Mouse (Mus musculus) left cerebral cortex, adult 2 months (tissue): ENCODE data around the gene Col4a2. TPM values are rescaled to one million over a fixed set of nuclear protein-coding genes. Genes with fewer than 3 reads are reported as not detected.
A peak's percentile ranks its signal among the peaks of the same experiment; 100 is the strongest.

ENCODE experiments used
- DNase-seq, 2 experiments: peaks; one replicate each; pipeline ENCODE4 v3.0.0; 2021 to 2022; ENCODE audit warnings: low spot score in 2 of 2, mixed read lengths in 1 of 2; ENCODE audit errors: extremely low spot score in 1 of 2
- H3K27ac ChIP-seq: fragments of 200-600 bp; 2 replicates; pipeline ENCODE4 v1.8.1; 2022
- H3K4me3 ChIP-seq: fragments of 200-600 bp; 2 replicates; pipeline ENCODE4 v1.8.1; 2022
- CTCF ChIP-seq: fragments of 200-600 bp; IDR thresholded peaks from 2 replicates; pipeline ENCODE4 v1.8.1; 2022; ENCODE audit warnings: antibody characterized with exemption, mild to moderate bottlenecking, moderate library complexity
- intact Hi-C: fragments of 180-260 bp; cut with DNase I; formaldehyde crosslinking; loops from one replicate; pipeline ENCODE4 v1.15.1; 2025
- total RNA-seq, 2 experiments: library from RNA; stranded (reverse); gene quantifications; 2 replicates each; pipeline ENCODE4 v1.2.3; 2021

The Col4a2 gene
- total RNA-seq, 2 experiments from 2014 or later: 57.1 to 60.9 TPM

DNA sequence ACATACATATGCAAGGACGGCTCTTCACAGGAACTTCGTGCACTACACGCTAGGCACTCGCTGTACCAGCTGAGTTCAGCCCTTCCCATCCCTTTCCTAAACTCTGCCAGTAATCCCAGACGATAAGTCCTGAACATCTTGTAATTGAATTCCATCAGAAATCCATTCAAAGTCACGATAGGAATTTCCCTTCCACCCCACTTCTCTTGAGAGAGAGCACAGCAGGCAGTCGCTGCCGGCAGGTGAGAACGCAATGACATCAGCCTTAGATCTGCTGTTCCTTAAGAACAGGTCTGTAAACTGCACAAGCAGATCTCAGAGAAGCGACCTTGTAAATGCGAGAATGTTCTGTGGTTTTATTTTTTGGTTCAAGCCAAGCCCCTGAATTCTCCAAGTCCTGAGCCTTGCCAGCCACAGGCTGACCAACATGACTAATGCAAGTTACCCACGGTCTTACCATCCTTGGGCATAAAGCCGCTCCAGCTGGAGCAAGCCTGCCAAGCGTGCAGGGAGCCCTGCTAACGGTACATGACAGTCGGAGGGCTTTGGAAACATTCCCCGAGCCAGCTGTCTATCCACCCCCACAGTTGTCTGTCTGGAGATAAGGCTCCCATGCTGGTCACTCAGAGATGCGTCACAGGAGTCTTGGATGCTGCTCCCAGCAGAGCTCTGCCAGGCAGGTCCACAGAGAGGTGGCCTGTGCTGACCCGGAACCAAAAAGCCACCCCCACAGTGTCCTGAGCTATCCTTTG, 69.6 kb downstream of the Col4a2 start:
- Histone ChIP-seq H3K4me3 (peak overlapping the region; percentile 1; the same call in 1 of the 2 replicates), H3K27ac (peak overlapping the region; percentile 82)
- intact Hi-C loops: loop anchor here (1.0 to 2.0 kb wide), 4 partner anchors 10 to 109 kb away; partner anchors contain the start of genes Col4a1 and Col4a2
- no peak for TF ChIP-seq CTCF
- DNase-seq: peak; percentile 59 to 76

DNA sequence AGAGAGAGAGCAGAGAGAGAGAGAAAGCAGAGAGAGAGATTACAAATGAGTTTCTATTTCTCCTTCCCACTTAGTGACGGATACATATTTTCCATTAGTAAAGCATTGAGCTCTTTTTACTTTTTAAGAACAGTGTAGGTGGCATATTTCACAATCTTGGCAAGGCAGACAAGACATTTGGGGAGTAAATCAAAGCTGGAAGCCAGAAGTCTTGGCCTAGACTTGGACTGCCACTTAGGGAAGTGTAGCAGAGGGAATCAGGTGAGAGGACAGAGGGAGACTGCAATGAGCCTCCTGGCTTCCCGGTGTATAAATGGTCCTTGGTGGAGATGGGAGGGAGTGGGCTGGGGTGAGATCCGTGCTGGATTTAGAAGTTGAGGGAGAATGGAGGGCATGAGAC, 70.3 kb downstream of the Col4a2 start:
- no peak for TF ChIP-seq CTCF
- H3K4me3 ChIP-seq: no peak overlapping the region
- peak overlapping the region; percentile 82 for H3K27ac ChIP-seq
- DNase-seq: no peak
- intact Hi-C loops: loop anchor here (1.0 to 2.0 kb wide), 4 partner anchors 11 to 110 kb away; partner anchors contain the start of genes Col4a1 and Col4a2

DNA sequence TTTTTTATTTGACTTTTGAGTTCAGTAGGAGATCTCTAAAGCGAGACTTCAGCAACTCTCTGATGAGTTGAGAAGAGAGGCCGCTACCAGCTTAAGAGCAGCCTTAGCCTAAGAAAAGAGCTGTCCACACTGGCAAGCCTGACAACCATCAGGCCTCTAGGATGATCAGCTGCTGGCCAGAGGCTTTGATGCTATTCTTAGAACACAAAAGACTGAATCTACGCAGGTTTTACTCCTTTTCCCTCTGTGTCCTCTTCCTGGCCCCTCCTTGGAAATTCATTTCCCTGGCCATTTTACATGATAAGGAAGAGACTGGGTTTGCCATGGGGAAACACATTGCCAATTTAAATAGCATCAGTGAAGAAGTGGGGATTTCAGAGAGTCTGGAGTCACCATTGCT, 70.8 kb downstream of the Col4a2 start:
- no peak for TF ChIP-seq CTCF
- Histone ChIP-seq H3K27ac (peak overlapping the region; percentile 82), H3K4me3 (no peak overlapping the region)
- no peak for DNase-seq
- intact Hi-C loops: loop anchor here (2.0 kb wide), 2 partner anchors 35 to 71 kb away; partner anchors contain the start of genes Col4a1 and Col4a2

DNA sequence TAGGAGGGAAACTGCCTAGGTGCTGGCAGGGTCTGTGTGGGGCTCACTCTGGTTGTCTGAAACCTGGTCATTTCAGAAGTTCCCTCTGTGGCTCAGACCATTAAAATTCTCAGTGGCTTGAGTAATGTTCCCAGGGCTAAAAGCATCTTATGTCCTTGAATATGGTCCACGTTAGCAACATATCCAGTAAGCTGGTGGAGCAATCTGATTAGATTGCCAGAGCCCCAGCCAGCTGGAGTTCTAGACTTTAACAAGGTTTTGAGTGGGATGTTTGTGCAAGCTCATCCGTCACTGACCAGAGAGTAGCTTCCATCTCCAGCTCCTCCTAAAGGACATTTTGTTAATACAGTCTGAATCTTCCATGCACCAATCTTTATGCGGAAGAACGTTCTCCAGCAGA, 72.2 kb downstream of the Col4a2 start:
- H3K4me3 ChIP-seq: no peak overlapping the region
- TF ChIP-seq CTCF: peak; percentile 13
- H3K27ac ChIP-seq: no peak overlapping the region
- intact Hi-C loops: no loop called here
- DNase-seq: no peak

DNA sequence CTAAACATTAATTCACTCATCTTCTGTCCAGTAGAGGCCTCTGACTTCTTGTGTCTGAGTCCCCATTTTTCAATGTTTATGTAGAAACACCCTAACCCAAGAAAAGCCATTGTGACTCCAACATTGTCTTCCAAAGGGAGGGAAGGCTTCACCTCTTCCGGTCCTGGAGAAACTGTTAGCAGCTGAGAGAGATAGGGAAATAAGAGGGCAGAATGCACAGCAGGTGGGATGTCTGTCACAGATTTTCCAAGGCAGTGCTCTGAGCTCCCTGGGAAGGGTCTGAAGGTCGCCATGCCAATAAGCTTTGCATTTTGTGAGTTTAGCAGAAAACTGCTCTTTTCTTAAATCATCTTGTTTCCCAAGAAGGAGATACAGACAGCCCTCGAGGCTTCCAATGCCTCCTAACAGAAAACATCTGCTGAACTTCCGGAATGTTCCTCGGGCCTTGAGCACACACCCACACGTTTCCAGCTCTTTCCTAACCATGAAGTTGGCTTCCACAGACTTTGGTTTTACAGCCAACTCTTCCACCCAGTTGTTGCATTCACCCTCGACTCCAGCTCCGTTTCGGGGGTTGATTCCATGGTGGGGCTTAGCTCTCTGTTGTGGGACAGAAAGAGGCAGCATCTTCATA, 72.8 kb downstream of the Col4a2 start:
- TF ChIP-seq CTCF: no peak
- H3K4me3 ChIP-seq: no peak overlapping the region
- no peak for DNase-seq
- H3K27ac ChIP-seq: no peak overlapping the region
- intact Hi-C loops: no loop called here

- H3K27ac ChIP-seq: no peak overlapping the region
- intact Hi-C loops: no loop called here
- no peak for TF ChIP-seq CTCF
- no peak for DNase-seq
- H3K4me3 ChIP-seq: no peak overlapping the region
Observed at GRCm38 (mm10) chr8:11387282-11387681, 74.7 kb downstream of the Col4a2 start.

DNA sequence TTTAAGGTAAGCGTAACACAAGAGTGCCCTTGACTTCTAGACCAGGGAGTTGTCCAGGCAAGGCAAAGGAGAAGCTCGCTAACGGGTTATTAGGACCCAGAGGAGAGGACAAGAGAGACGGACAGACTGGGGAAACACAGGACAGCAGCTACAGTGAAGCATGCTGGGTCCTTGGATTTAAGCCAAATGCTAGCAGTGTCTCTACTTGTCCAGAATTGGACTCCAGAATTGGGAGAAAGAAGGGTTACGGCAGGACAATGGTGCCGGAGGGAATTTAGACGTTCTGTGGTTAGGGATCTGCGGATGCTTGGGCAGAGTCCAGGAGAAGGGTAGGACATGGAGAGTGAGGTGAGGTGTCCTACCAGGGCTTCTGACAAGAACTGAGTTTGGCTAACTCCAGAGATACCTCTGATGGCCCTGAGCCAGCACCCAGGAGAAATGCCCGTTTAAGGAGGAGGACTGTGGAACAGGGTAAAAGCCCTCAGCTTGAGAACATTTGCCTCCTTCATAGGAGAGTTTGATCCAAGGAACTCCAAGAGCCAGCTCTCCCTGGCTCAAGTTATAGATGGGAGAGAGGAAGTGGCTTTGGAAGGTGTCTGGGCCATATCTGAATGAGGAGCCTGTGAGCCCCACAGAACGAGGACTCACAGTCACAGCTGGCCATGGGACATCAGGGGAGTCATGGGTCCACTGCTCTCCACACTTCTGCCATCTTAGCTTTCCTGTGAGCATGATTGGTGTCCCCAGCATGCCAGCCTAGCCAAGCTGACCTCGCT, 76.9 kb downstream of the Col4a2 start:
- intact Hi-C loops: no loop called here
- H3K27ac ChIP-seq: no peak overlapping the region
- no peak overlapping the region for H3K4me3 ChIP-seq
- TF ChIP-seq CTCF: no peak
- no peak for DNase-seq

DNA sequence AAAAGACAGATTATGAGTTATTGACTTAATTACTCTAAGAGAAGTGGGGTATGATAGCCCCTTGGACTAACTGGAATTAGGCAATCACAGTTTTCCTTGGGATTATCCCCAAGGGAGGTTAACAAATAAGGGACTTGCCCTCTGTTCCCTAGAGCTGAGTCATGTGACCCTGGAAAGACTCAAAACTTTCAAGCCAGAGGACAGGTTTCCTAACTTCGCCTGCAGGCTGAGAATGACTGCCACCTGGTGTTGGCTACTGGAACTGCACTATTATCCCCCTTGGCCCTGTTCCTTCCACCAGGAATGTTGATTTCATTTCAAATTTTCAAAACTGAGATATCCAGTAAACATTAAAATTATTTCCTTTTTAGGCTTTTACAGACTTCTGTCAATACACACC, 80.1 kb downstream of the Col4a2 start:
- Histone ChIP-seq H3K4me3 (no peak overlapping the region), H3K27ac (no peak overlapping the region)
- peak; percentile 98 for TF ChIP-seq CTCF
- peak in 1 of 2 experiments; percentile 68 for DNase-seq
- intact Hi-C loops: loop anchor here (1.0 kb wide), 1 partner anchor 139 kb away; no protein-coding TSS in a partner anchor

DNA sequence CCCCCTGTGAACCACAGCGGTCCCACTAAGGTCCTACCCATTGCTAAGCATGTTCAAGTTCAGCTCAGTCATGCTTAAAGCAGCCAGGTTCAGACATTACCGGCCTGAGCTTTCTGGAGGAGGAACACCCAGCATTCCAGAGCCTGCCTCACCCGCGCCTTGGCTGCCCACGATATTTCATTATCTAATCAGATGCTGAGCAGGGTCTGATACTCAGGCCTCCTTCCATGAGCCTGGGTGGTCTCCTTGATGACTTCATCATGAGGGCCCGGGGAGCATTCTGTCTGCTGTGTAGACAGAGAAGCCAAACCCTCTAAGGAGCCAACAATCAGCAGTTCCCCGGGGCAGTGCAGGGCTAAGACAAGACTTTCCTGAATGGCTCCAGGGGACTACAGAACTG, 80.6 kb downstream of the Col4a2 start:
- no peak for TF ChIP-seq CTCF
- Histone ChIP-seq H3K27ac (no peak overlapping the region), H3K4me3 (no peak overlapping the region)
- DNase-seq: no peak
- intact Hi-C loops: no loop called here

GRCm38 (mm10) chr8:11393607-11394006, 81.0 kb downstream of the Col4a2 start:
- no peak for DNase-seq
- intact Hi-C loops: no loop called here
- Histone ChIP-seq H3K27ac (no peak overlapping the region), H3K4me3 (no peak overlapping the region)
- TF ChIP-seq CTCF: no peak

DNA sequence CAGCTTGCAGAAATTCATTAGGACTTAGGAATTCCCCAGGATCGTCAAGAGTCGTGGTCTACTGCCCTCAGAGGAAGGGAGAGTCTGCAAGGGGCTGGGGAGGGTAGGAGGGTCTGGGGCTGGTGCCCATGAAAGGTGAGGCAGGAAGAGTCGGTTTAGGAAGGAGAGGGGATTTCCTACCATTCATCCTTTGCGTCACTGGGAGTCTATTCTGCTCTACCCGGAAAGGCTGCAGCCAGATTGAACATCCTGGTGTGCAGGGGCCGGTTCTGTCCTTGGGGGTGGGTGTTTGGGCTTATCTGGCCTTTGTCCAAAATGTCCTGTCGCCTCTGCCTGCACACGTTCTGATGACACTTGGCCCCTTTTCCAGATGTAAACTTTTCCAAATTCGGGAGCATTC, 82.2 kb downstream of the Col4a2 start:
- H3K27ac ChIP-seq: no peak overlapping the region
- TF ChIP-seq CTCF: no peak
- intact Hi-C loops: no loop called here
- DNase-seq: no peak
- H3K4me3 ChIP-seq: no peak overlapping the region

DNA sequence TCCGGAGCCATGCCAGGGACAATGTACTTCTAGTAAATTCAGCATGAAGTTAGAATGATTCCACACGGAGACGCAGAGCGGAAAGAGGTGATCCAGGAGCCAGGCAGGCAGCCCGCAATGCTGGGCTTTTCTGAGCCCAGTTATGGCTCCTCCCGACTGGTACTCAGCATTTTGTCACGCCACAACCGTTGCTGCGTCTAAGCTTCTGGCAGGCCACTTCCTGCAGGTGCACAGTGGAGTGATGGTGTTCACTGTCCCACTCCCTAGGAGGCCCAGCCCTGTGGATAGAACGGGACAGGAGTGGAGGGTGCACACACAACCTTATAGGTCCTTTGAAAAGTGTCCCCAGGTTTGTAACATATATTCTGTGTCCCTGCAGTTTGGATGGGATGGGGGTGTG, 83.0 kb downstream of the Col4a2 start:
- Histone ChIP-seq H3K27ac (no peak overlapping the region), H3K4me3 (no peak overlapping the region)
- no peak for DNase-seq
- intact Hi-C loops: no loop called here
- no peak for TF ChIP-seq CTCF
